Mouse (Mus musculus) heart, postnatal 0 days (tissue): ENCODE results near the gene Fgd4. TPM values are rescaled to one million over a fixed set of nuclear protein-coding genes. Genes with fewer than 3 reads are reported as not detected.
"Not testable (repeated sequence)": the region's sequence is repeated elsewhere in the genome, so short reads cannot be mapped to it uniquely, and the experiment has no call there.

ENCODE experiments used
- ATAC-seq: fragments of 200-750 bp; cut with Nextera tagmentation; 2 replicates; pipeline ENCODE4 v1.8.0; 2017; ENCODE audit warnings: low read depth, moderate number of reproducible peaks, moderate library complexity; ENCODE audit not compliant: insufficient read depth
- DNase-seq: peaks from one replicate; pipeline ENCODE4 v3.0.0-alpha.2; 2016; ENCODE audit warnings: low spot score
- H3K27ac ChIP-seq: fragments of 300-500 bp; sonication (generic); 2 replicates; pipeline ENCODE4 v1.5.1; 2014; ENCODE audit warnings: low read depth, mild to moderate bottlenecking
- H3K27me3 ChIP-seq: fragments of 300-500 bp; sonication (generic); 2 replicates; pipeline ENCODE4 v1.6.1; 2014; ENCODE audit warnings: low read length, mixed read lengths; ENCODE audit not compliant: control insufficient read depth, insufficient read depth
- H3K36me3 ChIP-seq: fragments of 300-500 bp; sonication (generic); replicated peaks from 2 replicates; pipeline ENCODE4 v1.6.1; 2014; ENCODE audit warnings: low read length, mixed read lengths; ENCODE audit not compliant: control insufficient read depth, insufficient read depth
- H3K4me1 ChIP-seq: fragments of 300-500 bp; sonication (generic); 2 replicates; pipeline ENCODE4 v1.6.1; 2014; ENCODE audit warnings: antibody characterized with exemption; ENCODE audit not compliant: control insufficient read depth, insufficient read depth
- H3K4me2 ChIP-seq: fragments of 300-500 bp; sonication (generic); 2 replicates; pipeline ENCODE4 v1.6.1; 2014; ENCODE audit warnings: low read depth, mild to moderate bottlenecking, low read length, moderate library complexity
- H3K4me3 ChIP-seq: fragments of 300-500 bp; sonication (generic); 2 replicates; pipeline ENCODE4 v1.5.1; 2014; ENCODE audit warnings: low read depth, low read length
- H3K9ac ChIP-seq: fragments of 300-500 bp; sonication (generic); replicated peaks from 2 replicates; pipeline ENCODE4 v1.6.1; 2014; ENCODE audit warnings: low read depth, low read length, mixed read lengths
- H3K9me3 ChIP-seq: fragments of 300-500 bp; sonication (generic); replicated peaks from 2 replicates; pipeline ENCODE4 v1.6.1; 2016; ENCODE audit warnings: low read length; ENCODE audit not compliant: control insufficient read depth
- CTCF ChIP-seq: IDR thresholded peaks from 2 replicates; pipeline ENCODE4 v1.5.1; 2016; ENCODE audit warnings: antibody characterized with exemption, control low read depth, low read depth
- EP300 ChIP-seq: IDR thresholded peaks from 2 replicates; pipeline ENCODE4 v1.6.1; 2016; ENCODE audit warnings: antibody characterized with exemption, low read depth
- WGBS: fragments of 180-500 bp; shearing (Covaris S2); extraction: QIAGEN DNeasy Blood & Tissue Kit; methylation state at CpG from one replicate; pipeline ENCODE4 v1.1.7; 2014; 5-methylcytosine and 5-hydroxymethylcytosine counted together
- polyA plus RNA-seq: library from polyadenylated mRNA; unstranded; fragments of >200 nt; fragmentation: Nextera tagmentation; extraction: Ambion mirVana; gene quantifications from 2 replicates; pipeline ENCODE4 v1.2.1, GENCODE M21; 2015
- total RNA-seq: library from RNA; depleted of rRNA; stranded (reverse); fragments of >200 nt; gene quantifications from 2 replicates; pipeline ENCODE4 v1.2.3, GENCODE M21; 2014; ENCODE audit warnings: low replicate concordance; rRNA removed

Gene Fgd4
- total and polyA plus RNA-seq, 2 experiments from 2014 or later: 8.8 to 13.7 TPM

- Histone ChIP-seq H3K27me3 (no peaks in the 10 kb centered on the region), H3K36me3 (peaks cover 13% of the 10 kb centered on the region; the same call in 1 of the 2 replicates), H3K4me3 (no peak overlapping the region), H3K4me1 (no peaks in the 10 kb centered on the region), H3K9ac (no peak overlapping the region), H3K27ac (no peak overlapping the region), H3K4me2 (no peak overlapping the region), H3K9me3 (no peaks in the 10 kb centered on the region)
- ATAC-seq: no peak
- DNase-seq: no peak
- WGBS: 77% methylated on average over 1 of the region's 1 CpGs
- TF ChIP-seq EP300: no peak
- TF ChIP-seq CTCF: no peak
These were observed 161.9 kb downstream of the Fgd4 start for GRCm38 (mm10) chr16:16438436-16438835.

GRCm38 (mm10) chr16:16422456-16422855 lies 177.9 kb downstream of the Fgd4 start:
- Histone ChIP-seq H3K9me3 (no peaks in the 10 kb centered on the region), H3K27ac (no peak overlapping the region), H3K4me1 (no peaks in the 10 kb centered on the region), H3K27me3 (no peaks in the 10 kb centered on the region), H3K9ac (no peak overlapping the region), H3K4me3 (no peak overlapping the region), H3K4me2 (no peak overlapping the region), H3K36me3 (peaks cover 28% of the 10 kb centered on the region)
- no peak for DNase-seq
- WGBS: 83% methylated on average over 2 of the region's 2 CpGs
- ATAC-seq: no peak
- no peak for TF ChIP-seq EP300
- no peak for TF ChIP-seq CTCF

- not testable (repeated sequence) for H3K4me2 ChIP-seq, DNase-seq, H3K4me1 ChIP-seq, H3K9me3 ChIP-seq, H3K36me3 ChIP-seq, H3K27me3 ChIP-seq, H3K27ac ChIP-seq, ATAC-seq, H3K9ac ChIP-seq, H3K4me3 ChIP-seq
- WGBS: 65% methylated on average over 8 of the region's 9 CpGs
These were observed 233.1 kb downstream of the Fgd4 start for GRCm38 (mm10) chr16:16367217-16367616.

Other genes with a start within 250 kb of the Fgd4 start
- gene Dnm1l, start 241.6 kb downstream of the Fgd4 start, total RNA-seq: 49.6 and 55.3 TPM in 2 replicates
- gene Dnm1l, start 241.6 kb downstream of the Fgd4 start, polyA plus RNA-seq: 64.6 and 66.1 TPM in 2 replicates
- gene Olfr19, start 75.9 kb upstream of the Fgd4 start, total RNA-seq: not detected in 2 replicates
- not detected in 2 replicates for gene Olfr19, start 75.9 kb upstream of the Fgd4 start, polyA plus RNA-seq
- gene Spag6l, start 228.9 kb upstream of the Fgd4 start, total RNA-seq: 0.77 TPM in 1 of 2 replicates, not detected in the other
- 0.11 and 0.34 TPM in 2 replicates for gene Spag6l, start 228.9 kb upstream of the Fgd4 start, polyA plus RNA-seq